Mouse (Mus musculus) CD4-positive naive resting alpha-beta T cell, adult 76 days (primary cell): ENCODE data around the gene Armh1. TPM values are rescaled to one million over a fixed set of nuclear protein-coding genes. Genes with fewer than 3 reads are reported as not detected.

Source experiments
- total RNA-seq: library from RNA; stranded (reverse); gene quantifications from one replicate; pipeline ENCODE4 v1.2.4, GENCODE M21; 2023

Armh1 gene
- total RNA-seq, result not detected

GRCm38 (mm10) chr4:117251801-117252316 is at the start of gene Armh1, which contains the start of gene Tmem53:
Gene Armh1, minus strand, starts transcription at chr4:117252125.
Gene Tmem53, plus strand, starts transcription at chr4:117251951.

GRCm38 (mm10) chr4:117181863-117182758 is 69.8 kb downstream of the Armh1 start, which contains the start of gene Kif2c:
Gene Kif2c, minus strand, starts transcription at chr4:117182639.

Other genes starting within 250 kb of the Armh1 start
- gene Eif2b3, start 232.7 kb downstream of the Armh1 start, total RNA-seq, result 22.1 TPM
- 0.18 TPM for gene Ptch2, start 156.1 kb downstream of the Armh1 start, total RNA-seq
- gene Btbd19, start 126.4 kb downstream of the Armh1 start, total RNA-seq, result 22.6 TPM
- gene Tctex1d4, start 125.3 kb downstream of the Armh1 start, total RNA-seq, result not detected
- gene Plk3, start 118.2 kb downstream of the Armh1 start, total RNA-seq, result 55.5 TPM
- 2,747 TPM for gene Rps8, start 95.9 kb downstream of the Armh1 start, total RNA-seq
- gene Kif2c, start 69.5 kb downstream of the Armh1 start, total RNA-seq, result 0.29 TPM
- not detected for gene Tmem53, start 174 bp downstream of the Armh1 start, total RNA-seq
- gene Rnf220, start 244.9 kb upstream of the Armh1 start, total RNA-seq, result 218 TPM